Mouse (Mus musculus) small intestine, adult 2 months (tissue): Measurements from ENCODE around the gene Chrna5. TPM values are rescaled to one million over a fixed set of nuclear protein-coding genes. Genes with fewer than 3 reads are reported as not detected.

ENCODE experiments used
- H3K27ac ChIP-seq: fragments of 200-500 bp; 2 replicates; pipeline ENCODE4 v1.5.1; 2012; ENCODE audit warnings: low read depth, low read length, control low read depth, inconsistent platforms; ENCODE audit not compliant: insufficient read depth
- H3K27me3 ChIP-seq: fragments of 200-500 bp; 2 replicates; pipeline ENCODE4 v1.6.1; 2012; ENCODE audit warnings: mild to moderate bottlenecking, moderate library complexity, low read length, inconsistent platforms; ENCODE audit not compliant: control insufficient read depth, insufficient read depth
- H3K36me3 ChIP-seq: fragments of 200-500 bp; 2 replicates; pipeline ENCODE4 v1.6.1; 2012; ENCODE audit warnings: mild to moderate bottlenecking, low read length, control low read depth, inconsistent platforms; ENCODE audit not compliant: control insufficient read depth, insufficient read depth
- H3K4me1 ChIP-seq: fragments of 200-500 bp; 2 replicates; pipeline ENCODE4 v1.6.1; 2012; ENCODE audit warnings: low read length, inconsistent platforms, mixed read lengths; ENCODE audit not compliant: control insufficient read depth, insufficient read depth, insufficient read length
- H3K4me3 ChIP-seq: fragments of 200-500 bp; 2 replicates; pipeline ENCODE4 v1.5.1; 2012; ENCODE audit warnings: low read depth, mild to moderate bottlenecking, control low read depth, inconsistent platforms, low read length, moderate library complexity
- CTCF ChIP-seq: fragments of 200-500 bp; IDR thresholded peaks from 2 replicates; pipeline ENCODE4 v1.5.1; 2012; ENCODE audit warnings: low read depth, mild to moderate bottlenecking, control low read depth, inconsistent platforms, low read length, moderate library complexity, mixed read lengths; ENCODE audit not compliant: insufficient replicate concordance, insufficient read length; ENCODE audit errors: extremely low read depth
- POLR2A ChIP-seq: fragments of 200-500 bp; IDR thresholded peaks from 2 replicates; pipeline ENCODE4 v1.6.1; 2012; ENCODE audit warnings: low read depth, mild to moderate bottlenecking, control low read depth, inconsistent platforms, low read length, moderate library complexity
- WGBS: fragments of 180-500 bp; shearing (Covaris S2); methylation state at CpG from one replicate; pipeline ENCODE4 v1.1.7; 2018; 5-methylcytosine and 5-hydroxymethylcytosine counted together
- polyA plus RNA-seq: library from polyadenylated mRNA; depleted of rRNA; stranded (reverse); fragments of >200 nt; gene quantifications from 2 replicates; pipeline ENCODE4 v1.2.3, GENCODE M21; 2012

The Chrna5 gene
- polyA plus RNA-seq, 1 experiment, result 0.04 TPM

DNA sequence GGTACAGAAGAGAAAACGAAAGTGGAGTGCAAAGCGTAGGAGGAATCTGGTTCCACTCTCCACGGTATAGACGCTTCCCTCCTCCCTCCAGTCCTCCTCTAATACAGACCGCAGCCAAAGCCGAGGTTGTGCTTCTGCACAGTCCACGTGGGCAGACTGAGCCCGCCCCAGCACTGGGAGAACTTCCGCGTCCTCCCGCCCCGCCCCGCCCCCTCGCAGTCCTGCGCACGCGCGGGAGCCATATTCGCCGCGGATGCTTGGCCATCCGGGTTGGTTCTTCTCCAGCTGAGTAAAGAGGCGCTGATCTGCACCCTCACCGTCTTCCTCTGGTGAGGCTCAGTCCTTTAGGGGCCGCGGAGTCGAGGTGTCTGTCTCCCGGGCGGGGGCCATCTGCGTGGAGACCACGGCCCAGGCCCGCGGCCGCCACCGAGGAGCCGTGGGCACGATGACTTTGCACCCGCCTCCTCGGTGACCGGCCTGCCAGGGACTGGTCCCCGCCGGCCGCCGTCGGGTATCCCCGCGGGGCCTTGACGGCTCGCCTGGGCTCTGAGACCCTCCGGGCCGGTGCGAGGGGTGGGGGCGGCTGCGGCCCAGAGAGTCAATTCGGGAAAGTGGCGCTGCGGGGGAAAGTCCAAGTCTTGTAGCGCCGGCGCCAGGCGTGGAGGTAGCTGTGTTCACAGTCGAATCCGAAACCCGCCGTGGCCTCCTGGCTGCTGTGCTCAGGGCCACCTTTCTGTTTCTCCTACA lies 29.9 kb upstream of the Chrna5 start, which contains the start of the genes Psma4 and AY074887:
TSS of gene Psma4 (plus strand) at position 216 of the 747 bp plus-strand sequence.
TSS of gene AY074887 (minus strand) at position 424 of the 747 bp plus-strand sequence.
- under 1% methylated on average over 65 of the region's 65 CpGs for WGBS
- H3K27ac ChIP-seq, result peak within 1 kb of the TSS; percentile 84

DNA sequence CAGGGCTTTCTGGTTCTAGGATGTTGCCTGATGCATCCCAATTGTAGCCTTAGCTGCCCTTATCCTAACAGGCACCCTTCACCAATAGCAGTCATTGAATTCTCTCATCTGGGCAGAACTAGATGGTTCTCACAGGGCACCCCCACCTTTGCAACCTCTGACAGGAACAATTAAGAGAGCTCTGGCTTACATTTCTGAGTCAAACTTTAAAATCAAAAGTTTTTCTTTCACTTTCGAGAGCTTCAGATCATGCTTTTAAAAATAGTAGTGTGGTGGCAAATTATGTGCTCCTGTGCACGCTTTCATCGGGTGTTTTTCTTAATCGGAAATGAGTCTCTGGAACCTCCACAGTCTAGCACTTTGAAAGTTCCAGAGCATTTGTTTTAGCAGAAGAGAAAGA lies 19.6 kb upstream of the Chrna5 start:
- peaks cover 26% of the 10 kb centered on the region for H3K36me3 ChIP-seq

More for the DNA sequence above, 29.9 kb upstream of the Chrna5 start, which contains the start of the genes Psma4 and AY074887:
- Histone ChIP-seq H3K4me3 (peak within 1 kb of the TSS; percentile 97), H3K27me3 (no peaks in the 10 kb centered on the region), H3K4me1 (no peaks in the 10 kb centered on the region; the same call in none of the 2 replicates), H3K36me3 (peaks cover 27% of the 10 kb centered on the region)
- TF ChIP-seq POLR2A, result peak; percentile 84
- TF ChIP-seq CTCF, result no peak; the same call in 1 of the 2 replicates

DNA sequence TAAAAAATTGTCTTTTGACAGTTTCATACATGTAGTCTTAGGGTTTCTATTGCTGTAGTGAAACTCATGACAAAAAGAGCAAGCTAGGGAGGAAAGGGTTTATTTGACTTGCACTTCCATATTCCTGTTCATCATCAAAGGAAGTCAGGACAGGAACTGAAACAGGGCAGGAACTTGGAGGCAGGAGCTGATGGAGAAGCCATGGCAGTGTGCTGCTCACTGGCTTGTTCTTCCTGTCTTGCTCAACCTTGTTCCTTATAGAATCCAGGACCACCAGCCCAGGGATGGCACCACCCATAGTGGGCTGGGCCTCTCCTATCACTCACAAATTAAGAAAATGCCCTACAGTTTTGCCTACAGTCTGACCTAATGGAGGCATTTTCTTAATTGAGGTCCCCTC lies 17.0 kb upstream of the Chrna5 start:
- H3K36me3 ChIP-seq, result peaks cover 2% of the 10 kb centered on the region
- no peak overlapping the region for H3K27ac ChIP-seq
- H3K27me3 ChIP-seq, result no peaks in the 10 kb centered on the region
- no peak overlapping the region for H3K4me3 ChIP-seq
- no peak for TF ChIP-seq CTCF
- no peak for TF ChIP-seq POLR2A
- peaks cover 9% of the 10 kb centered on the region; the same call in 1 of the 2 replicates for H3K4me1 ChIP-seq

More for the DNA sequence above, 19.6 kb upstream of the Chrna5 start:
- Histone ChIP-seq H3K27ac (no peak overlapping the region), H3K4me1 (peaks cover 9% of the 10 kb centered on the region; the same call in 1 of the 2 replicates), H3K4me3 (no peak overlapping the region), H3K27me3 (no peaks in the 10 kb centered on the region)
- 77% methylated on average over 4 of the region's 4 CpGs for WGBS
- TF ChIP-seq POLR2A (no peak), CTCF (no peak)

DNA sequence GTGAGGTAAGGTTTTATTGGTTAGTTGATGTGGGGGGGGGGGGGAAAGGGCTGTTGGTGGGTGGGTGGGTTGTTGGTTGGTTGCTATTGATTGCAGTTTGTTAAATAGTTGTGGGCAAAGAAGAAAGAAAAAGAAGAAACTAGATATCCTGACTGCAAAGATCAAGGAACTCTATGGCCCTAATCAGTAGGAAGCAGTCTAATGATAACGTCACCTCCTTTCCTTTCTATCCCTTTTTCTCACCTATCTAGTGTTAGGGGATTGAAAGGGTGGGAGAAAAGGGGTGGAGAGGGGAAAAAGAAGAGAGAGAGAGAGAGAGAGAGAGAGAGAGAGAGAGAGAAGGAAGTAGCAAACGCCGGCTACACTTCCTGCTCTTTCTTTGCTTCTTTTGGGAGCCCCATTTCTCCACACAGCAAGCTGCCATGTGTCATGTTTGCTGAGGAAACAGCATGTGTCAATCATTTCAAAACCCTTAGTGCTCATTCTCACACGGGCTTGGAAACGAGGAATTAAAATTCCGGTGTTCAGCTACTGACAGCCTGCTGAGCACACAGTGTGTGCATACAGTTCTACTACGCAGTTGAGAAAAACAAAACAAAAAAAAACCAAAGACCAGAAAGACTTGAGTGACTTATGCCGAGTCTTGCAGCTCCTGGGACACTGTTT lies 10.6 kb upstream of the Chrna5 start:
- no peaks in the 10 kb centered on the region for H3K36me3 ChIP-seq
- no peaks in the 10 kb centered on the region for H3K27me3 ChIP-seq
- WGBS, result 43% methylated on average over 8 of the region's 8 CpGs
- no peak for TF ChIP-seq CTCF
- TF ChIP-seq POLR2A, result no peak
- no peak overlapping the region for H3K27ac ChIP-seq
- H3K4me1 ChIP-seq, result no peaks in the 10 kb centered on the region
- no peak overlapping the region for H3K4me3 ChIP-seq

DNA sequence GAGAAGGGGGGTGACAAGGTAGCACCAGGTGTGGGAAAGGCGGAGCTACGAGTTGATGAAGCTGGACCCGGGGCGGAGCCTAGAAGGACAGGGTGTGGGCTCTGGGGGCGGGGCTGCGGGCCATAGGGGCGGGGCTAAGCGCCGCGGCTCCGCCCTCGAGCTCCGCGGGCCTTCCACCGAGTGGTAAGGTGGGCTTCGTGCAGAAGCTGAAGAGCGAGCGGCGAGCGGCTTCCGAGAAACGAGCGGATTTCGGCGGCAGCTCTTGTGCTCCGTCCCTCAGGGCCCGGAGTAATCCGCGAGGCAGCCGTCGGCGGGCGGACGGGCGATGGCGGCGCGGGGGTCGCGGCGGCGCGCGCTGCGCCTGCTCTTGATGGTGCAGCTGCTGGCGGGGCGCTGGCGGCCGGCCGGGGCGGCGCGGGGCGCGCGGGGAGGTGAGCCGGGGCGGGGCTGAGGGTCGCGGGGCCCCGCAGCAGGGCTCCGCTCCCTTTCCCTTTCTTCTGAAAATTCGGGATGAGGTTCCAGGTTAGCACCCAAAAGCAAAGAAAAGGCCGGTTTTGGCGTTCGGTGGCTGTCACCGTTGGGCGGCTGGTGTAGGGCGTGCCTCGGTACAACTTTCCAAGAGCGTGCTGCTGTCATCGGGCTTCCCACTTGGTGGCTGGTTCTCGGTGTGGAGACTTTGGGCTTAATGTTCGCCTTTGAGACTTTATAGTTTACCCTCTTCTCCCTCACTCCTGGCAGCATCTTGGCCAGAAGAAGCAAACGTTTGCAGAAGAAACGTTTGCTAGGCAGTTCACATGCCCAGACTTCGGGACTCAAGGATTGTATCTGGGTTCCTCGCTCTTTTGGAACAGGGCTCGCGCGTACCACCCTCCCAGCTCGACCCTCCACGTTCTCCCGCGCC lies 861 bp downstream of the Chrna5 start:
- Histone ChIP-seq H3K27ac (no peak overlapping the region), H3K4me1 (peaks cover 4% of the 10 kb centered on the region), H3K27me3 (peaks cover 27% of the 10 kb centered on the region), H3K36me3 (no peaks in the 10 kb centered on the region), H3K4me3 (peak overlapping the region; percentile 78)
- 2% methylated on average over 85 of the region's 85 CpGs for WGBS
- TF ChIP-seq POLR2A (no peak), CTCF (no peak)

DNA sequence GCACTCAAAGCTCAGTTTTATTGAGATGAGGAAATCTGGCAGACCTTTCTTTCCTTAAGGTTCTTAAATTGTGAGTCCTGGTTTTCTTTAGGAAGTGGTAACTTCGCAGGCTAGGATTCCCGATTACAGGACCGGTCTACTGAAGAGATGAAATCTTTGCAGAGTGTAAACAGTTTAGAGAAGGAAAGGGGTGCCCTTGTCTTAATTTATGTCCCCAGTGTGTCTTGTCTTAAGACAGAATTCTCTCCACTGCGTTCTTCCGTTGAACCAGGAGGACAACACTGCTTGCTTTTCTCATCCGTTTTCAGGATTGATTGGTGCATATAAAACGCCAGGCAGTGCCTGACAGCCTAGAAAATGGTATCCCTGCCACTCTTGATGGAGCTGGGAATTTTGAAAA lies 1.7 kb downstream of the Chrna5 start:
- H3K36me3 ChIP-seq, result no peaks in the 10 kb centered on the region
- TF ChIP-seq POLR2A (no peak), CTCF (no peak)
- peaks cover 4% of the 10 kb centered on the region for H3K4me1 ChIP-seq
- WGBS, result 20% methylated on average over 7 of the region's 7 CpGs
- no peak overlapping the region for H3K27ac ChIP-seq
- peaks cover 31% of the 10 kb centered on the region for H3K27me3 ChIP-seq
- no peak overlapping the region for H3K4me3 ChIP-seq
